Mouse (Mus musculus): ENCODE data around the gene Golt1a.

The Golt1a gene

DNA sequence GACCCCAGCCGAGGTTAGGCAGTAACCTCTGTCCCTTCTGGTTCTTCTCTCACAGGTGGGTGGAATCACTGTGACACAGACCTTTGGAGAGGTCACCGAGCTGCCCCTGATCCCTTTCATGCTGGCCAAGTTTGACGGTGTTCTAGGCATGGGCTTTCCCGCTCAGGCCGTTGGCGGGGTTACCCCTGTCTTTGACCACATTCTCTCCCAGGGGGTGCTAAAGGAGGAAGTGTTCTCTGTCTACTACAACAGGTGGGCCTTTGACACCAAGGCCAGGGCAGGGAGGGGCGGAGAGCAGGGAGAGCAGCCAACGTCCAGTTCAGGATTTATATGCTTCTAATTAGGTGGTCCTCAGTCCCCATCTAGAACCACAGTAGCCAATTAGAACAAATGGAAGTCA, 46.7 kb downstream of the Golt1a start:
- Histone ChIP-seq H3K27me3 (ENCODE audit: insufficient read depth, low read length) (peaks cover 53% of the 10 kb centered on the region), H3K36me3 (ENCODE audit: insufficient read depth, low read length) (no peaks in the 10 kb centered on the region), H3K9me3 (ENCODE audit: low read length) (peaks cover 21% of the 10 kb centered on the region), H3K4me3 (replicated peaks; ENCODE audit: low read length) (no peak overlapping the region), H3K4me1 (replicated peaks; ENCODE audit: low read depth, low read length) (peaks cover 8% of the 10 kb centered on the region; the same call in 1 of the 2 replicates)
- TF ChIP-seq CTCF (conservative IDR thresholded peaks at IDR 0.05; ENCODE audit: low read length) (no peak), NANOG (IDR thresholded peaks at IDR 0.05; ENCODE audit: borderline replicate concordance, low read length) (no peak), POU5F1 (IDR thresholded peaks at IDR 0.05; ENCODE audit: borderline replicate concordance, low read length) (no peak)

GRCm38 (mm10) chr1:133361006-133361405, 51.4 kb downstream of the Golt1a start:
- 0 out of 2 replicates have a peak, but pooled peaks cover 2% of the 10 kb centered on the region for H3K36me3 ChIP-seq (ENCODE audit: insufficient read depth, low read length)
- peaks cover 35% of the 10 kb centered on the region for H3K4me1 ChIP-seq (replicated peaks; ENCODE audit: low read depth, low read length)
- no peak overlapping the region for H3K4me3 ChIP-seq (replicated peaks; ENCODE audit: low read length)
- H3K9me3 ChIP-seq (ENCODE audit: low read length), result peaks cover 40% of the 10 kb centered on the region
- TF ChIP-seq POU5F1 (IDR thresholded peaks at IDR 0.05; ENCODE audit: borderline replicate concordance, low read length) (no peak), CTCF (conservative IDR thresholded peaks at IDR 0.05; ENCODE audit: low read length) (no peak), NANOG (IDR thresholded peaks at IDR 0.05; ENCODE audit: borderline replicate concordance, low read length) (no peak)
- peaks cover 65% of the 10 kb centered on the region for H3K27me3 ChIP-seq (ENCODE audit: insufficient read depth, low read length)

DNA sequence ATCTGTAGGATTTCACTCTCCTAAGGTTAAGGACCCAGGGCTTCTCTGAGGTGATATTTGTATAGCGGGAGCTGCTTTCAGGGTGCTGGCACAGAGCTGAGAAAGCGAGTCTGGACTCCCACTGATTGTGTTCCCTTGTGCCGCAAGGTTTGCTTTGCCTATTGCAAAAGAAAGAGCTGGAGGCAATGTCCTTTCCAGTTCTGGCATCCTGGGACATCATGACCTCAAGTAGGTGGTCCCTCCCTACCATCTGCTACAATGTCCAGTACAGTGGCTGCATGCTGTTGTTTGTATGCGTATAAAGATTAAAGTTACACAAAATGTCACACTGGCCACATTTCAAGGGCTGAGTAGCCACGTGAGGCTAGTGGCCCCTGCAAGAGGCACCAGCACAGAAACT, 52.5 kb downstream of the Golt1a start:
- Histone ChIP-seq H3K36me3 (ENCODE audit: insufficient read depth, low read length) (0 out of 2 replicates have a peak, but pooled peaks cover 2% of the 10 kb centered on the region), H3K27me3 (ENCODE audit: insufficient read depth, low read length) (peaks cover 63% of the 10 kb centered on the region), H3K9me3 (ENCODE audit: low read length) (peaks cover 40% of the 10 kb centered on the region), H3K4me1 (replicated peaks; ENCODE audit: low read depth, low read length) (peaks cover 43% of the 10 kb centered on the region), H3K4me3 (replicated peaks; ENCODE audit: low read length) (no peak overlapping the region)
- TF ChIP-seq CTCF (conservative IDR thresholded peaks at IDR 0.05; ENCODE audit: low read length), result no peak

GRCm38 (mm10) chr1:133363276-133364021, 53.8 kb downstream of the Golt1a start, which contains the start of gene Etnk2:
TSS of gene Etnk2 (plus strand) at chr1:133363572.
- H3K27me3 ChIP-seq (ENCODE audit: insufficient read depth, low read length), result peaks cover 56% of the 10 kb centered on the region
- H3K9me3 ChIP-seq (ENCODE audit: low read length), result peaks cover 40% of the 10 kb centered on the region
- peak within 1 kb of the TSS; percentile 94 for H3K4me3 ChIP-seq (replicated peaks; ENCODE audit: low read length)
- no peak for TF ChIP-seq POU5F1 (IDR thresholded peaks at IDR 0.05; ENCODE audit: borderline replicate concordance, low read length)
- peaks cover 55% of the 10 kb centered on the region for H3K4me1 ChIP-seq (replicated peaks; ENCODE audit: low read depth, low read length)
- H3K36me3 ChIP-seq (ENCODE audit: insufficient read depth, low read length), result 0 out of 2 replicates have a peak, but pooled peaks cover 2% of the 10 kb centered on the region

DNA sequence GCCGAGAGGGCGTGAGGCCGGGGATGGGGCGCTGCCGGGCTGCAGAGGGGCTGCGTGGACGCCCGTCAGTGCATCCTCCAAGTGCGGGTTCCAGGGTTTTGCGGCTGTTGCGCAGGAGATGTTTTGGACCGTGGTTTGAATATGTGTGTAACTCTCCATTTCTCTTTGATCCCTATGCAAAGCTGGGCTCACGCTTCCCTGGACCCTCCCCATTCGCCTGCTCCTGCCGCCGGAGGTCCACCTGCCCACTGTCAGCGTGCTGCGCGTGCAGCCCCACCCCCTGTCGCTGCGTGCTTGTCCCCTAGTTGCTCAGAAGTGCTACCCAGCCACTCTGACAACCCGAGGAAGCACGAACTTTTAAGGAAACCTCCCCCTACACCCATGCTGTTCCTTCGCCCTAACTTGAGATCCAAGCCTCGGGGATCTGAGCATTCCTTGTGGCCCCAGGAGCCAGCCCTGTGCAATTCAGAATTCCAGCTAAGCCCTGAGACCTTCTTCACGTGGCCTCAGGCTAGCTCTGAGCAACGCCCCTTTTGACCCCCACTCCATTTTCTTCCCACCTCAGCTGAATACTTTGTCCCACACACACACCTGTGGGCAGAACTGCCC, 54.5 kb downstream of the Golt1a start:
- Histone ChIP-seq H3K36me3 (ENCODE audit: insufficient read depth, low read length) (0 out of 2 replicates have a peak, but pooled peaks cover 2% of the 10 kb centered on the region), H3K27me3 (ENCODE audit: insufficient read depth, low read length) (peaks cover 50% of the 10 kb centered on the region), H3K9me3 (ENCODE audit: low read length) (peaks cover 40% of the 10 kb centered on the region), H3K4me3 (replicated peaks; ENCODE audit: low read length) (peak overlapping the region; percentile 94), H3K4me1 (replicated peaks; ENCODE audit: low read depth, low read length) (peaks cover 62% of the 10 kb centered on the region)
- no peak for TF ChIP-seq NANOG (IDR thresholded peaks at IDR 0.05; ENCODE audit: borderline replicate concordance, low read length)
- no peak for TF ChIP-seq POU5F1 (IDR thresholded peaks at IDR 0.05; ENCODE audit: borderline replicate concordance, low read length)
- no peak for TF ChIP-seq CTCF (conservative IDR thresholded peaks at IDR 0.05; ENCODE audit: low read length)

- Histone ChIP-seq H3K36me3 (ENCODE audit: insufficient read depth, low read length) (0 out of 2 replicates have a peak, but pooled peaks cover 2% of the 10 kb centered on the region), H3K4me3 (replicated peaks; ENCODE audit: low read length) (peak overlapping the region; percentile 94; the same call in 1 of the 2 replicates), H3K27me3 (ENCODE audit: insufficient read depth, low read length) (peaks cover 43% of the 10 kb centered on the region), H3K4me1 (replicated peaks; ENCODE audit: low read depth, low read length) (peaks cover 69% of the 10 kb centered on the region), H3K9me3 (ENCODE audit: low read length) (peaks cover 34% of the 10 kb centered on the region)
- TF ChIP-seq CTCF (conservative IDR thresholded peaks at IDR 0.05; ENCODE audit: low read length) (no peak), POU5F1 (IDR thresholded peaks at IDR 0.05; ENCODE audit: borderline replicate concordance, low read length) (no peak), NANOG (IDR thresholded peaks at IDR 0.05; ENCODE audit: borderline replicate concordance, low read length) (no peak)
Observed at GRCm38 (mm10) chr1:133364890-133365289, 55.3 kb downstream of the Golt1a start.

DNA sequence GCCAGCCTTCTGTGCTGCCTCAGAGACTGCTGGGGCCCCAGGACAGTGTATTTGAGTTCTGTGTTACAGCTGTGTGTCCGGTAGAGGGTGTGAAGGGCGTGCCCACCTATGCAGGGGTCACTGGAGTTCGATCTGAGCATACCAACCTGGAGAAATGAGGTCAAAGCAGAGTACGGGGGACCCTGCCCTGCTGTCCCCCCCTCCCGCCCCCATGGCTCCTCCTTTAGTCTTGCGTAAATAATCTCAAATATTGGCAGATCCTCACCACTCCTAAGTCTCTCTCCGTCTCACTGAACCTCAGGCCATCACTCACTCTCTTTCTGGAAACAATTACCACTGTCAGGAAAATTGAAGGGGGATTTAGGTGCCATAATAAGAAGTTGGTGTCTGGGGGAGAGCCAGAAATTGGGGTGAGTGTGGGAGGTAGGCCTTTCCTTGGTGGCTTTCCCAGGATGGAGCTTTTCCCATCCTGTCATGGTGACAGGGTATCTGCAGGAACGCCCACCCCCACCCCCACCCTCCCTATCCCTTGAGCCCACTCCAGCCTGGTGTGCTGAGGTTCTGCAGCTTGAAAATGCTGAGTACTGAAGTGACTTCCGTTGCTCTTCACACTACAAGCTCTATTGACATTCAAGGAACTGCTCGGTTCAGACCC, 57.5 kb downstream of the Golt1a start:
- Histone ChIP-seq H3K27me3 (ENCODE audit: insufficient read depth, low read length) (peaks cover 38% of the 10 kb centered on the region), H3K36me3 (ENCODE audit: insufficient read depth, low read length) (0 out of 2 replicates have a peak, but pooled peaks cover 2% of the 10 kb centered on the region), H3K4me1 (replicated peaks; ENCODE audit: low read depth, low read length) (peaks cover 72% of the 10 kb centered on the region), H3K9me3 (ENCODE audit: low read length) (peaks cover 12% of the 10 kb centered on the region), H3K4me3 (replicated peaks; ENCODE audit: low read length) (0 out of 2 replicates have a peak overlapping the region, but pooled peaks have one; percentile 43)
- TF ChIP-seq NANOG (IDR thresholded peaks at IDR 0.05; ENCODE audit: borderline replicate concordance, low read length), result no peak
- TF ChIP-seq CTCF (conservative IDR thresholded peaks at IDR 0.05; ENCODE audit: low read length), result no peak
- no peak for TF ChIP-seq POU5F1 (IDR thresholded peaks at IDR 0.05; ENCODE audit: borderline replicate concordance, low read length)
